Mouse (Mus musculus) forebrain, embryonic 13.5 days (tissue): ENCODE results near the gene Prss35. TPM values are rescaled to one million over a fixed set of nuclear protein-coding genes. Genes with fewer than 3 reads are reported as not detected.
A peak's percentile ranks its signal among the peaks of the same experiment; 100 is the strongest.

Experiments used
- ATAC-seq: fragments of 200-750 bp; cut with Nextera tagmentation; 2 replicates; pipeline ENCODE4 v1.8.0; 2017
- H3K27ac ChIP-seq: fragments of 300-500 bp; sonication (generic); 2 replicates; pipeline ENCODE4 v1.5.1; 2015; ENCODE audit warnings: inconsistent platforms, mild to moderate bottlenecking, moderate library complexity
- H3K27me3 ChIP-seq: fragments of 300-500 bp; sonication (generic); 2 replicates; pipeline ENCODE4 v1.6.1; 2015; ENCODE audit warnings: mild to moderate bottlenecking, inconsistent platforms
- H3K36me3 ChIP-seq: fragments of 300-500 bp; sonication (generic); 2 replicates; pipeline ENCODE4 v1.6.1; 2015; ENCODE audit warnings: mild to moderate bottlenecking, inconsistent platforms; ENCODE audit not compliant: poor library complexity, severe bottlenecking
- H3K4me1 ChIP-seq: fragments of 300-500 bp; sonication (generic); 2 replicates; pipeline ENCODE4 v1.6.1; 2015; ENCODE audit warnings: inconsistent platforms
- H3K4me2 ChIP-seq: fragments of 300-500 bp; sonication (generic); 2 replicates; pipeline ENCODE4 v1.6.1; 2015; ENCODE audit warnings: inconsistent platforms, mild to moderate bottlenecking, moderate library complexity
- H3K4me3 ChIP-seq: fragments of 300-500 bp; sonication (generic); 2 replicates; pipeline ENCODE4 v1.5.1; 2015; ENCODE audit warnings: mild to moderate bottlenecking, inconsistent platforms
- H3K9ac ChIP-seq: fragments of 300-500 bp; sonication (generic); 2 replicates; pipeline ENCODE4 v1.6.1; 2015; ENCODE audit warnings: mild to moderate bottlenecking, inconsistent platforms
- H3K9me3 ChIP-seq: fragments of 300-500 bp; sonication (generic); replicated peaks from 2 replicates; pipeline ENCODE4 v1.6.1; 2016; ENCODE audit warnings: inconsistent platforms
- WGBS: fragments of 180-500 bp; shearing (Covaris S2); methylation state at CpG from one replicate; pipeline ENCODE4 v1.1.7; 2015; 5-methylcytosine and 5-hydroxymethylcytosine counted together
- polyA plus RNA-seq: library from polyadenylated mRNA; unstranded; fragments of >200 nt; fragmentation: Nextera tagmentation; extraction: Ambion mirVana; gene quantifications from 2 replicates; pipeline ENCODE4 v1.2.1, GENCODE M21; 2015

Gene Prss35
- polyA plus RNA-seq, 1 experiment from 2014 or later, result 0.62 TPM

- no peaks in the 10 kb centered on the region for H3K9me3 ChIP-seq
- no peak overlapping the region for H3K4me3 ChIP-seq
- no peak for ATAC-seq
- H3K4me1 ChIP-seq, result no peaks in the 10 kb centered on the region
- 81% methylated on average over 9 of the region's 9 CpGs for WGBS
- no peaks in the 10 kb centered on the region for H3K27me3 ChIP-seq
- no peak overlapping the region for H3K9ac ChIP-seq
- no peak overlapping the region for H3K4me2 ChIP-seq
- no peaks in the 10 kb centered on the region for H3K36me3 ChIP-seq
- H3K27ac ChIP-seq, result no peak overlapping the region
Observed at GRCm38 (mm10) chr9:86734795-86735194, 8.7 kb upstream of the Prss35 start.

GRCm38 (mm10) chr9:86736991-86737390 is 6.5 kb upstream of the Prss35 start:
- WGBS, result 98% methylated on average over 4 of the region's 4 CpGs
- no peaks in the 10 kb centered on the region for H3K4me1 ChIP-seq
- no peaks in the 10 kb centered on the region for H3K27me3 ChIP-seq

GRCm38 (mm10) chr9:86738067-86738466 is 5.4 kb upstream of the Prss35 start:
- H3K9me3 ChIP-seq, result no peaks in the 10 kb centered on the region

More at GRCm38 (mm10) chr9:86736991-86737390, 6.5 kb upstream of the Prss35 start:
- Histone ChIP-seq H3K27ac (no peak overlapping the region), H3K4me2 (no peak overlapping the region), H3K9me3 (no peaks in the 10 kb centered on the region), H3K9ac (no peak overlapping the region), H3K4me3 (no peak overlapping the region), H3K36me3 (no peaks in the 10 kb centered on the region)
- ATAC-seq, result no peak

GRCm38 (mm10) chr9:86738801-86739200 is 4.6 kb upstream of the Prss35 start:
- Histone ChIP-seq H3K36me3 (no peaks in the 10 kb centered on the region), H3K9ac (no peak overlapping the region), H3K4me1 (peaks cover 10% of the 10 kb centered on the region), H3K27me3 (no peaks in the 10 kb centered on the region), H3K4me2 (no peak overlapping the region), H3K9me3 (no peaks in the 10 kb centered on the region), H3K4me3 (no peak overlapping the region), H3K27ac (no peak overlapping the region)
- no peak for ATAC-seq
- 84% methylated on average over 8 of the region's 8 CpGs for WGBS

More at GRCm38 (mm10) chr9:86738067-86738466, 5.4 kb upstream of the Prss35 start:
- H3K4me2 ChIP-seq, result no peak overlapping the region
- H3K27me3 ChIP-seq, result no peaks in the 10 kb centered on the region
- no peak overlapping the region for H3K4me3 ChIP-seq
- no peak overlapping the region for H3K9ac ChIP-seq
- peaks cover 3% of the 10 kb centered on the region for H3K4me1 ChIP-seq
- ATAC-seq, result no peak
- no peaks in the 10 kb centered on the region for H3K36me3 ChIP-seq
- 94% methylated on average over 1 of the region's 1 CpGs for WGBS
- H3K27ac ChIP-seq, result no peak overlapping the region

- no peak overlapping the region for H3K4me2 ChIP-seq
- no peaks in the 10 kb centered on the region for H3K9me3 ChIP-seq
- H3K27me3 ChIP-seq, result peaks cover 4% of the 10 kb centered on the region; the same call in 1 of the 2 replicates
- H3K9ac ChIP-seq, result no peak overlapping the region
- no peaks in the 10 kb centered on the region for H3K36me3 ChIP-seq
- no peak for ATAC-seq
- peaks cover 10% of the 10 kb centered on the region for H3K4me1 ChIP-seq
- 12% methylated on average over 3 of the region's 3 CpGs for WGBS
- no peak overlapping the region for H3K4me3 ChIP-seq
- H3K27ac ChIP-seq, result no peak overlapping the region
Observed at GRCm38 (mm10) chr9:86739971-86740370, 3.5 kb upstream of the Prss35 start.

GRCm38 (mm10) chr9:86744041-86744440 is 592 bp downstream of the Prss35 start:
- no peaks in the 10 kb centered on the region for H3K9me3 ChIP-seq
- H3K27ac ChIP-seq, result no peak overlapping the region
- ATAC-seq, result no peak
- H3K36me3 ChIP-seq, result no peaks in the 10 kb centered on the region
- H3K27me3 ChIP-seq, result peaks cover 4% of the 10 kb centered on the region; the same call in 1 of the 2 replicates
- no peak overlapping the region for H3K9ac ChIP-seq
- peaks cover 10% of the 10 kb centered on the region for H3K4me1 ChIP-seq
- peak overlapping the region; percentile 64; the same call in 1 of the 2 replicates for H3K4me2 ChIP-seq
- H3K4me3 ChIP-seq, result peak overlapping the region; percentile 33; the same call in 1 of the 2 replicates
- 35% methylated on average over 5 of the region's 5 CpGs for WGBS

DNA sequence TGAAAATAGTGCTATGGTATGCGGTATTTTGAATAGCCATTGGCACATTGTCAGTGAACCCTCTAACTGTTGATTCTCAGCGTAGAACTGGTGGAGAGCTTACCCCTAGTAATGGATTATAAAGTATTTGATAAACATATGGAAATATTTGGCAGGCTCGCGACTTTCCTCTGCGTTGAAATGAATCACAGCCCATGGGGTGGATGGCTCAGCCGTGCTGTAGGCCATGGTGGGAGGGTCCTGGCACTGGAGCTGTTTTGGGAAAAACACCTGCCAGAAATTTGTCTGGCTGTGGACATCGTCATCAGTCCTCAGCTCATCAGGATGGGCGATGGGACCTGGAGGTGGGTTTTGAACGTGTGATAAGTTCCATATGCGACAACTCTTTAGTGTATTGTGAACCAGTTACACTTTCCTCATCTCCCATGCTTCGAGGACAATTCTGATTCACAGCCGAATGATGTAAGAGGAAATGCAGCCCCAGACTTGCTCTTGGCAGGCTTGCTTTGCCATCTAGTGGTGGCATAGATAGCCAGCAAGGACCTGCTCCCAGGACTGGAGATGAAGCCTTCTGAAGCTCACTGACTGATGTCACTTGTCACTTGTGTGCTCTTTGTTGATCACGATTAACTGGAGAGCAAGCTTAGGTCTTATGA is 2.6 kb downstream of the Prss35 start:
- peak; percentile 86 for ATAC-seq
- H3K4me3 ChIP-seq, result no peak overlapping the region
- 35% methylated on average over 13 of the region's 13 CpGs for WGBS

DNA sequence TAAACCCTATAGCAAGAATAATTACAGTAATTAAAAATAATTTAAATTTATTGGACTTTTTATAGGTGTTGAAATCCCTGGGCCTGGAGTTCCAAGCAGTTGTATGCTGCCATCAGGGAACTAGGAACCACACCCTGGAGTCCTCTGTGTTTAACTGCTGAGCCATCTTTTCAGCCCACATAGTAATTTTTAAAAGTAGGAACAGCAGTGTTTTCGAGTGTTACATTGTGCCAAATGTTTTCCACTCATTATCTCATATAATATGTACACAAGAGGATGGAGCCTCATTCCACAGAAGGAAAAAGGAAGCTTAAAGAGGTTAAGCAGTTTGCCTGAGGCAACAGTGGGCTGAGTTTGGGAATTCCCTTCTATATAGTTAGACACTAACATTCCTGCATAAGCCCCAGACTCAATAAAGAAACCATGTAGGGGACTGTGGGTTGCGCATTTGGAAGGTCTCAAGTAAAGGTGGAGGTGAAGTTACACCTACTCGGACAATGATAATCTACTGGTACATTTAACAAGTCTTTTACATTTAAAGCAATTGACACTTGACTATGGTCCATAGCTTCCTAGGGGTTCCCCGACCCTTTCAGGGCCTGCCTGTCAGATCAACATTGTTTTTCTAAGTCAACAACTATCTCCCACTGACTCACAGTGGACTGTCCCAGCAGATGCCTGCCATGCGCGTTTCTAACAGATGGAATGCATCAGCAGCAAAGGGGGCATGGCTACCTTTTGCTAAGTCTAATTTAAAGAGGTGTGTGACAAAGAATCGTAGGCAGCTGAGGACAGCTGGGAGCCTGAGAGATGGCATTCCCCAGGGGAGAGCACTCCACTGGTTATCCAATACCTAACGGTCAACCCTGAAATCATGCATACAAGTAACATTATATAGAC is 19.3 kb downstream of the Prss35 start:
- H3K4me1 ChIP-seq, result no peaks in the 10 kb centered on the region
- ATAC-seq, result no peak
- WGBS, result 79% methylated on average over 8 of the region's 8 CpGs
- H3K9me3 ChIP-seq, result no peaks in the 10 kb centered on the region
- no peak overlapping the region for H3K9ac ChIP-seq
- H3K4me3 ChIP-seq, result no peak overlapping the region
- no peaks in the 10 kb centered on the region for H3K27me3 ChIP-seq
- H3K36me3 ChIP-seq, result no peaks in the 10 kb centered on the region
- no peak overlapping the region for H3K27ac ChIP-seq
- H3K4me2 ChIP-seq, result no peak overlapping the region

More for the DNA sequence above, 2.6 kb downstream of the Prss35 start:
- peaks cover 10% of the 10 kb centered on the region for H3K4me1 ChIP-seq
- H3K9ac ChIP-seq, result no peak overlapping the region
- H3K27ac ChIP-seq, result no peak overlapping the region
- H3K36me3 ChIP-seq, result no peaks in the 10 kb centered on the region
- no peaks in the 10 kb centered on the region for H3K9me3 ChIP-seq
- H3K4me2 ChIP-seq, result peak overlapping the region; percentile 26; the same call in 1 of the 2 replicates
- H3K27me3 ChIP-seq, result peaks cover 4% of the 10 kb centered on the region; the same call in 1 of the 2 replicates

- 65% methylated on average over 2 of the region's 2 CpGs for WGBS
Observed at GRCm38 (mm10) chr9:86764002-86764401, 20.6 kb downstream of the Prss35 start.

DNA sequence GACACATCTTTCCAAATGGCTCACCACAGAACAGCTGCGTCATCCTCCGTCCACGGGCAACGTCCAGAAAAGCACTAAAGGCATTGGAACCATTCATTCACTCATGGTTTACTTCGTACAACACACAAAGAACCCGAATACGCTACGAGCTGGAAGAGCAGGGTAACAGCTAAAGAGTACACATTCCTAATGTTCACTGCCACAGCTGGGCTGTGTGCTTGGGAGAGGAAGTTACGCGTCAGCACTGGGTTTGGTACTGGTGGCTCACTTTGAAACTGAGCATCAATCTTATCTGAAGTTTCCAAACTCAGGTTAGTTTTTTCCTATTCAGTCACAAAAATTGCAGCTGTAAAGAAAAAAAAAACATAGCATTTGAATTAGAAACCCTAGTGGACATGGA is 23.5 kb downstream of the Prss35 start:
- 80% methylated on average over 10 of the region's 10 CpGs for WGBS
- no peak for ATAC-seq
- H3K36me3 ChIP-seq, result 0 out of 2 replicates have a peak, but pooled peaks cover 3% of the 10 kb centered on the region
- no peaks in the 10 kb centered on the region for H3K4me1 ChIP-seq
- no peaks in the 10 kb centered on the region for H3K9me3 ChIP-seq
- no peaks in the 10 kb centered on the region for H3K27me3 ChIP-seq
- H3K4me2 ChIP-seq, result no peak overlapping the region
- H3K27ac ChIP-seq, result no peak overlapping the region
- H3K9ac ChIP-seq, result no peak overlapping the region
- H3K4me3 ChIP-seq, result no peak overlapping the region

More at GRCm38 (mm10) chr9:86764002-86764401, 20.6 kb downstream of the Prss35 start:
- Histone ChIP-seq H3K4me2 (no peak overlapping the region), H3K9ac (no peak overlapping the region), H3K27ac (no peak overlapping the region), H3K4me1 (no peaks in the 10 kb centered on the region), H3K27me3 (no peaks in the 10 kb centered on the region), H3K36me3 (no peaks in the 10 kb centered on the region), H3K4me3 (no peak overlapping the region), H3K9me3 (no peaks in the 10 kb centered on the region)
- no peak for ATAC-seq

DNA sequence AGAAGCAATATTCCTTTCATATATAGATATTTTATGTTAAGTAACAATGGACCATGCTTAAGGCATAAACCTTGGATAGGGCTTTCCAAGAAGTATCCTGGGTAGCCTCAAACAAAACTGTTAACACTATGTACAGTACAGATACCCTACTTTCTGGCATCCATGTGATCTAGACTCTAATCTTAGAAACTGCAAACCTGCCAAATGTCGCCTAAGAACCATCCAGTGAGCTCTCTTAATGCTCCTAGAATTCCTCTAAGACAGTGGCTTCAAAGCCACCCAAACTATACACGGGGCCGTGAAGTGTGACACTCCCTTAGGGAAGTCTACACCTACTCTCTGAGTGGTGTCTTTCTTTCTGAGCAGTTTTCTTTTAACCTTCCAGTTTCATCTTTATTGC is 29.4 kb downstream of the Prss35 start:
- no peak overlapping the region for H3K4me2 ChIP-seq
- no peak overlapping the region for H3K9ac ChIP-seq
- no peak for ATAC-seq
- H3K9me3 ChIP-seq, result no peaks in the 10 kb centered on the region
- no peak overlapping the region for H3K4me3 ChIP-seq
- no peak overlapping the region for H3K27ac ChIP-seq
- peaks cover 22% of the 10 kb centered on the region for H3K36me3 ChIP-seq
- H3K27me3 ChIP-seq, result no peaks in the 10 kb centered on the region
- H3K4me1 ChIP-seq, result no peaks in the 10 kb centered on the region
- WGBS, result 85% methylated on average over 3 of the region's 3 CpGs

DNA sequence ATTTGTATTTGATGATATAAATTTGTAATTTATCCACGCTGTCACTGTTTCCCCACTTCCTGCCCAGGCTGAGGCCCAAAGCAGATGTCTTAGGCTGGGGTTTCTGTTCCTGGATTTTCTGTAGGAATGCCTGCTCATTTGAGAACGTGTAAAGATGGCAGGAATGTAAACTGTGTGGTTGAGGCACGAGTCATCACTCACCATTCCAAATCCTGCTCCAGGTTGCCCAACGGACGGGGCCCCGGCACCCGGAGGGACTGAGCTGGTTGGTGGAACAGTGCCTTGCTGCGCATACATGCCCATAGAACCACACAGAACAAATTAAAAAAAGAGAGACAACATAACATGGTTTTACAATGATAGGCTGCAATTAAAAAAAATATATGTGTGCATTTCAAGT is 30.5 kb downstream of the Prss35 start:
- H3K27me3 ChIP-seq, result no peaks in the 10 kb centered on the region
- no peak for ATAC-seq
- H3K9ac ChIP-seq, result no peak overlapping the region
- no peak overlapping the region for H3K4me2 ChIP-seq
- H3K4me3 ChIP-seq, result no peak overlapping the region
- H3K9me3 ChIP-seq, result no peaks in the 10 kb centered on the region
- H3K36me3 ChIP-seq, result peaks cover 22% of the 10 kb centered on the region
- H3K4me1 ChIP-seq, result no peaks in the 10 kb centered on the region
- H3K27ac ChIP-seq, result no peak overlapping the region
- WGBS, result 90% methylated on average over 8 of the region's 8 CpGs
